Mouse (Mus musculus): Measurements from ENCODE around the gene Aen.

Gene Aen

DNA sequence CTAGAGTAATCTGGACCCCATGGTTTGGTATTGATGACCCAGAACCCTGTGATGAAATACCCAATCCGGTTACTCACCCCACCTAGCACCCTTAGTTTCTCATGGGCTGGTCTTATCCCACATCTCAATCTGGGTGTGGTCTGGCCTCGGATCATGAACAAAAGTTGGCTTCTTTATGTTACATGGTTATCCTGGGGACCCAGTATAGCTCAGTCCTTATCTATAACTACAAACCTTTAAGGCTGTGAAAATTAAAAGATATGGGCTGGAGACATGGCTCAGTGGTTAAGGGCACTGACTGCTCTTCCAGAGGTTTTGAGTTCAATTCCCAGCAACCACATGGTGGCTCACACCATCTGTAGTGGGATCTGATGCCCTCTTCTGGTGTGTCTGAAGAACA lies 46.9 kb downstream of the Aen start:
- DNase-seq, result no peak

- DNase-seq, result no peak
Observed at GRCm38 (mm10) chr7:78953886-78954572, 58.4 kb downstream of the Aen start.

- DNase-seq, result no peak
Observed at GRCm38 (mm10) chr7:78954619-78955018, 59.0 kb downstream of the Aen start.

DNA sequence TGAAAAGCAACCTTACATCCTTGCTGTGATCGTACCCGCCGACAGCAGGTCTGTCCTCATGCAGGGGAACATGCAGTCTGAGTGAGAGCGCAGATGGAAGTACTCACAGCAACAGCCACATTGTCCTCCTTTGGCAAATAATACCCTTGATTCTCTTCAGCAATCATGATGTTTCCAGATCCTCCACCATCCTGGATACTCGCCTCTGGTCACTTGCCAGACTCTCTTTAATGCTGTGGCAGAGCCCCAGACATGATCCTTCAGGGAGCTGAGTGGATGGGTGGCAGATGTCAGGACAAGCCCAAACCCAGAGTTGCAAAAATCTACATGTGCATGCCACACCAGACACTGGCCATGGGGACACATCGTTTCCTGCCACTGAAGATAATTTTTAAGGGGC lies 59.4 kb downstream of the Aen start:
- no peak for DNase-seq

DNA sequence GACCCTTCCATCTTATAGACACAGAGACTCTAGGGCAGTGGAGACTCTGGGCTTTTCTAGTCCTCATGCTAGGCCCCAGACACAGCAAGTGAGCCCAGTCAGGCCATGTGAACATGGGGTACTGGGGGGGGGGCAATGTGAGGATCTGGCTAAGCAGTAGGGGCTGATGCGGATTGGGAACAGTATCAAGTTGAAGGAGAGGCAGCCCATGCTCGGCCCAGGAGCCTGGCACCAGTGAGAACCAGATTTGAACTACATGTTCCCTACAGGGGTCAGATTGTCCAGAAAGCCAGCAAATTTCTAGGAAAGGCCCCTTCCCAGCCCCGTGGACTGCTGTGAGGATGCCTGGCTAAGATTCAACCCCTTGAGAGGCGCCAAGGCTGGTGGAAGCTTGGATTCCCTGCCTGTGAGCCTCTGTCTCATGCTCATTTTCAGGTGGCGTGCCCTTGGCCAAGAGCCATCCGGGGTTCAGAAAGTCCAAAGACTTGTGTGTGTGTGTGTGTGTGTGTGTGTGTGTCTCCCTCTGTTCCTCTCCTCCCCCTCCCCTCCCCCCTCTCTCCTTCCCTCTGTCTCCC lies 62.9 kb downstream of the Aen start:
- DNase-seq, result no peak

Measured in B cell, adult 2 months (primary cell).